Mouse (Mus musculus): ENCODE data around the gene Tlr4. TPM values are rescaled to one million over a fixed set of nuclear protein-coding genes. Genes with fewer than 3 reads are reported as not detected.

The Tlr4 gene
- polyA plus RNA-seq, 2 experiments: 0.75 to 1.8 TPM

- H3K36me3 ChIP-seq (ENCODE audit: control insufficient read depth, insufficient read depth, low read length): no peaks in the 10 kb centered on the region
- H3K9me3 ChIP-seq (ENCODE audit: control insufficient read depth, low read length): no peaks in the 10 kb centered on the region
- H3K27ac ChIP-seq (replicated peaks; ENCODE audit: low read depth, low read length): no peak overlapping the region
- no peak for TF ChIP-seq POLR2A (IDR thresholded peaks at IDR 0.05; ENCODE audit: borderline replicate concordance, extremely low read depth, insufficient read depth, insufficient read length)
- H3K27me3 ChIP-seq (ENCODE audit: control insufficient read depth, insufficient read depth, low read length): no peaks in the 10 kb centered on the region
- ATAC-seq (ENCODE audit: low FRiP score, low read depth) (no peak), DNase-seq (ENCODE audit: low spot score) (no peak)
- no peaks in the 10 kb centered on the region for H3K4me1 ChIP-seq (ENCODE audit: control insufficient read depth, insufficient read depth, low read length)
- H3K9ac ChIP-seq (ENCODE audit: low read depth, low read length, severe bottlenecking): no peak overlapping the region
- H3K4me2 ChIP-seq (replicated peaks; ENCODE audit: low read depth, low read length, severe bottlenecking): no peak overlapping the region
- H3K4me3 ChIP-seq (replicated peaks; ENCODE audit: low read length): no peak overlapping the region
Observed at GRCm38 (mm10) chr4:66873342-66873741, 46.0 kb downstream of the Tlr4 start.

- no peak overlapping the region for H3K27ac ChIP-seq (replicated peaks; ENCODE audit: low read depth, low read length)
- WGBS: 60% methylated on average over 4 of the region's 4 CpGs
- H3K27me3 ChIP-seq (ENCODE audit: control insufficient read depth, insufficient read depth, low read length): no peaks in the 10 kb centered on the region
- no peaks in the 10 kb centered on the region for H3K9me3 ChIP-seq (ENCODE audit: control insufficient read depth, low read length)
- no peak overlapping the region for H3K9ac ChIP-seq (ENCODE audit: low read depth, low read length, severe bottlenecking)
- DNase-seq (ENCODE audit: low spot score) (no peak), ATAC-seq (ENCODE audit: low FRiP score, low read depth) (no peak)
- no peak overlapping the region for H3K4me3 ChIP-seq (replicated peaks; ENCODE audit: low read length)
- no peaks in the 10 kb centered on the region for H3K36me3 ChIP-seq (ENCODE audit: control insufficient read depth, insufficient read depth, low read length)
- no peak for TF ChIP-seq POLR2A (IDR thresholded peaks at IDR 0.05; ENCODE audit: borderline replicate concordance, extremely low read depth, insufficient read depth, insufficient read length)
- H3K4me2 ChIP-seq (replicated peaks; ENCODE audit: low read depth, low read length, severe bottlenecking): no peak overlapping the region
- no peaks in the 10 kb centered on the region for H3K4me1 ChIP-seq (ENCODE audit: control insufficient read depth, insufficient read depth, low read length)
Observed at GRCm38 (mm10) chr4:66875751-66876150, 48.4 kb downstream of the Tlr4 start.

GRCm38 (mm10) chr4:66877609-66878008 is 50.2 kb downstream of the Tlr4 start:
- no peak for DNase-seq (ENCODE audit: low spot score)
- Histone ChIP-seq H3K4me3 (replicated peaks; ENCODE audit: low read length) (no peak overlapping the region), H3K4me1 (ENCODE audit: control insufficient read depth, insufficient read depth, low read length) (no peaks in the 10 kb centered on the region), H3K4me2 (replicated peaks; ENCODE audit: low read depth, low read length, severe bottlenecking) (no peak overlapping the region), H3K9me3 (ENCODE audit: control insufficient read depth, low read length) (no peaks in the 10 kb centered on the region), H3K27me3 (ENCODE audit: control insufficient read depth, insufficient read depth, low read length) (no peaks in the 10 kb centered on the region), H3K27ac (replicated peaks; ENCODE audit: low read depth, low read length) (no peak overlapping the region), H3K9ac (ENCODE audit: low read depth, low read length, severe bottlenecking) (no peak overlapping the region), H3K36me3 (ENCODE audit: control insufficient read depth, insufficient read depth, low read length) (no peaks in the 10 kb centered on the region)
- TF ChIP-seq POLR2A (IDR thresholded peaks at IDR 0.05; ENCODE audit: borderline replicate concordance, extremely low read depth, insufficient read depth, insufficient read length): no peak
- 43% methylated on average over 11 of the region's 11 CpGs for WGBS
- no peak for ATAC-seq (ENCODE audit: low FRiP score, low read depth)

- WGBS: 90% methylated on average over 1 of the region's 1 CpGs
- Histone ChIP-seq H3K4me2 (replicated peaks; ENCODE audit: low read depth, low read length, severe bottlenecking) (no peak overlapping the region), H3K9ac (ENCODE audit: low read depth, low read length, severe bottlenecking) (no peak overlapping the region), H3K27ac (replicated peaks; ENCODE audit: low read depth, low read length) (no peak overlapping the region), H3K36me3 (ENCODE audit: control insufficient read depth, insufficient read depth, low read length) (no peaks in the 10 kb centered on the region), H3K4me3 (replicated peaks; ENCODE audit: low read length) (no peak overlapping the region), H3K27me3 (ENCODE audit: control insufficient read depth, insufficient read depth, low read length) (no peaks in the 10 kb centered on the region), H3K9me3 (ENCODE audit: control insufficient read depth, low read length) (no peaks in the 10 kb centered on the region), H3K4me1 (ENCODE audit: control insufficient read depth, insufficient read depth, low read length) (no peaks in the 10 kb centered on the region)
- DNase-seq (ENCODE audit: low spot score): no peak
- ATAC-seq (ENCODE audit: low FRiP score, low read depth): no peak
- TF ChIP-seq POLR2A (IDR thresholded peaks at IDR 0.05; ENCODE audit: borderline replicate concordance, extremely low read depth, insufficient read depth, insufficient read length): no peak
Observed at GRCm38 (mm10) chr4:66881496-66881895, 54.1 kb downstream of the Tlr4 start.

GRCm38 (mm10) chr4:66883264-66883663 is 55.9 kb downstream of the Tlr4 start:
- H3K36me3 ChIP-seq (ENCODE audit: control insufficient read depth, insufficient read depth, low read length): no peaks in the 10 kb centered on the region
- DNase-seq (ENCODE audit: low spot score): no peak
- WGBS: 94% methylated on average over 5 of the region's 5 CpGs

GRCm38 (mm10) chr4:66894547-66894946 is 67.2 kb downstream of the Tlr4 start:
- no peaks in the 10 kb centered on the region for H3K27me3 ChIP-seq (ENCODE audit: control insufficient read depth, insufficient read depth, low read length)
- TF ChIP-seq POLR2A (IDR thresholded peaks at IDR 0.05; ENCODE audit: borderline replicate concordance, extremely low read depth, insufficient read depth, insufficient read length): no peak
- no peaks in the 10 kb centered on the region for H3K4me1 ChIP-seq (ENCODE audit: control insufficient read depth, insufficient read depth, low read length)
- no peak overlapping the region for H3K9ac ChIP-seq (ENCODE audit: low read depth, low read length, severe bottlenecking)
- H3K36me3 ChIP-seq (ENCODE audit: control insufficient read depth, insufficient read depth, low read length): no peaks in the 10 kb centered on the region
- no peaks in the 10 kb centered on the region for H3K9me3 ChIP-seq (ENCODE audit: control insufficient read depth, low read length)
- ATAC-seq (ENCODE audit: low FRiP score, low read depth): no peak
- WGBS: 20% methylated on average over 2 of the region's 2 CpGs
- no peak overlapping the region for H3K27ac ChIP-seq (replicated peaks; ENCODE audit: low read depth, low read length)
- DNase-seq (ENCODE audit: low spot score): no peak
- H3K4me2 ChIP-seq (replicated peaks; ENCODE audit: low read depth, low read length, severe bottlenecking): no peak overlapping the region
- no peak overlapping the region for H3K4me3 ChIP-seq (replicated peaks; ENCODE audit: low read length)

More at GRCm38 (mm10) chr4:66883264-66883663, 55.9 kb downstream of the Tlr4 start:
- no peaks in the 10 kb centered on the region for H3K9me3 ChIP-seq (ENCODE audit: control insufficient read depth, low read length)
- no peak overlapping the region for H3K4me3 ChIP-seq (replicated peaks; ENCODE audit: low read length)
- no peak overlapping the region for H3K4me2 ChIP-seq (replicated peaks; ENCODE audit: low read depth, low read length, severe bottlenecking)
- TF ChIP-seq POLR2A (IDR thresholded peaks at IDR 0.05; ENCODE audit: borderline replicate concordance, extremely low read depth, insufficient read depth, insufficient read length): no peak
- H3K4me1 ChIP-seq (ENCODE audit: control insufficient read depth, insufficient read depth, low read length): no peaks in the 10 kb centered on the region
- no peak for ATAC-seq (ENCODE audit: low FRiP score, low read depth)
- no peak overlapping the region for H3K27ac ChIP-seq (replicated peaks; ENCODE audit: low read depth, low read length)
- no peak overlapping the region for H3K9ac ChIP-seq (ENCODE audit: low read depth, low read length, severe bottlenecking)
- H3K27me3 ChIP-seq (ENCODE audit: control insufficient read depth, insufficient read depth, low read length): no peaks in the 10 kb centered on the region
